Mouse (Mus musculus) midbrain, embryonic 15.5 days (tissue): ENCODE data around the gene Adcy5. TPM values are rescaled to one million over a fixed set of nuclear protein-coding genes. Genes with fewer than 3 reads are reported as not detected.

Experiments
- ATAC-seq: fragments of 200-750 bp; cut with Nextera tagmentation; replicated peaks from 2 replicates; pipeline ENCODE4 v1.8.0; 2017; ENCODE audit warnings: moderate TSS enrichment
- H3K27ac ChIP-seq: fragments of 300-500 bp; sonication (generic); 2 replicates; pipeline ENCODE4 v1.5.1; 2015; ENCODE audit warnings: mild to moderate bottlenecking, inconsistent platforms
- H3K27me3 ChIP-seq: fragments of 300-500 bp; sonication (generic); replicated peaks from 2 replicates; pipeline ENCODE4 v1.6.1; 2015; ENCODE audit warnings: inconsistent platforms
- H3K36me3 ChIP-seq: fragments of 300-500 bp; sonication (generic); replicated peaks from 2 replicates; pipeline ENCODE4 v1.6.1; 2015; ENCODE audit warnings: inconsistent platforms
- H3K4me1 ChIP-seq: fragments of 300-500 bp; sonication (generic); 2 replicates; pipeline ENCODE4 v1.6.1; 2015; ENCODE audit warnings: inconsistent platforms
- H3K4me2 ChIP-seq: fragments of 300-500 bp; sonication (generic); 2 replicates; pipeline ENCODE4 v1.6.1; 2015; ENCODE audit warnings: inconsistent platforms, mild to moderate bottlenecking, moderate library complexity
- H3K4me3 ChIP-seq: fragments of 300-500 bp; sonication (generic); 2 replicates; pipeline ENCODE4 v1.5.1; 2015; ENCODE audit warnings: mild to moderate bottlenecking, inconsistent platforms
- H3K9ac ChIP-seq: fragments of 300-500 bp; sonication (generic); 2 replicates; pipeline ENCODE4 v1.6.1; 2015; ENCODE audit warnings: mild to moderate bottlenecking, inconsistent platforms
- H3K9me3 ChIP-seq: fragments of 300-500 bp; sonication (generic); 2 replicates; pipeline ENCODE4 v1.6.1; 2016; ENCODE audit warnings: inconsistent platforms
- WGBS: fragments of 180-500 bp; shearing (Covaris S2); methylation state at CpG from one replicate; pipeline ENCODE4 v1.1.7; 2015; ENCODE audit warnings: mixed read lengths; 5-methylcytosine and 5-hydroxymethylcytosine counted together
- polyA plus RNA-seq: library from polyadenylated mRNA; unstranded; fragments of >200 nt; fragmentation: Nextera tagmentation; extraction: Ambion mirVana; gene quantifications from 2 replicates; pipeline ENCODE4 v1.2.1, GENCODE M21; 2015

Adcy5 gene
- polyA plus RNA-seq, 1 experiment from 2014 or later: 9.1 TPM

DNA sequence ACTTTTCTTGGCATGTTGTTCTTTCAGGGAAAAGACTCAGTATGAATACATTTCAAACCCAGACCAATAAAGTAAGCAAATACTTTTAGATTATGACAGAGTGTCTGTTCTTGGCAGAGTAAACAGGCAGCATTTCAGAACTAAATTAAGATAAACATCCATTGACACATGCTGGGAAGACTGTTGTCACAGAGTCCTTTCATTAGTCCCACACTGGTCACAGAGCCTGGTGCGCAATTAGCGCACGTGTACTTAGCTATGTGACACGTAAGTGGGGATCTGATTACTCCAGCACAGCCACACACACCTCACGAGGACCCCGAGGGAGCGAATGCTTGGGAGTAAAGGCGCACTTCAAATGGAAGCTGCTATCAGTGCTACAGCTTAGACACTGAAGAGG is 156.9 kb downstream of the Adcy5 start:
- Histone ChIP-seq H3K4me1 (0 out of 2 replicates have a peak, but pooled peaks cover 3% of the 10 kb centered on the region), H3K4me3 (no peak overlapping the region), H3K27me3 (no peaks in the 10 kb centered on the region), H3K9ac (no peak overlapping the region), H3K9me3 (no peaks in the 10 kb centered on the region), H3K27ac (no peak overlapping the region), H3K36me3 (0 out of 2 replicates have a peak, but pooled peaks cover 2% of the 10 kb centered on the region), H3K4me2 (no peak overlapping the region)
- WGBS: 51% methylated on average over 8 of the region's 8 CpGs
- ATAC-seq: no peak

DNA sequence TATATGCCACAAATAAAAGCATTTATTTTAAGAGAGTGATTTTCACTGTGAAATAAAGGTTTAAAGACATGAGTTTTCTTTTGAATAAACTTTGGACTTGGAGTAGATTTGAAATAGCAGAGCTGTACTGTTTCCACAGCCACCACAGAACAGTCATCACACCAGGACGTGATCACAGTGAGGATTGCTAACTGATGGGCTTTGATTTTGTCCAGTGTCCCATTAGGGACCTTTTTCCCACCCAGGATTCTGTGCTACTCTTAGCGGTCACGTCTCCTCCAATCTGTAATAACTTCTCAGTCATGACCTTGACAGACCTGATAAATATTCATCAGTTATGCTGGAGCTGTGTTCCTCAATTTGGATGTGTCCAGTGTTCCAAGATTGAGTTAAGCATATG is 160.8 kb downstream of the Adcy5 start:
- peaks cover 5% of the 10 kb centered on the region; the same call in 1 of the 2 replicates for H3K4me1 ChIP-seq
- no peak overlapping the region for H3K27ac ChIP-seq
- no peak overlapping the region for H3K9ac ChIP-seq
- WGBS: 49% methylated on average over 3 of the region's 3 CpGs
- ATAC-seq: no peak
- 0 out of 2 replicates have a peak, but pooled peaks cover 2% of the 10 kb centered on the region for H3K36me3 ChIP-seq
- no peaks in the 10 kb centered on the region for H3K9me3 ChIP-seq
- no peaks in the 10 kb centered on the region for H3K27me3 ChIP-seq
- H3K4me2 ChIP-seq: no peak overlapping the region
- no peak overlapping the region for H3K4me3 ChIP-seq

DNA sequence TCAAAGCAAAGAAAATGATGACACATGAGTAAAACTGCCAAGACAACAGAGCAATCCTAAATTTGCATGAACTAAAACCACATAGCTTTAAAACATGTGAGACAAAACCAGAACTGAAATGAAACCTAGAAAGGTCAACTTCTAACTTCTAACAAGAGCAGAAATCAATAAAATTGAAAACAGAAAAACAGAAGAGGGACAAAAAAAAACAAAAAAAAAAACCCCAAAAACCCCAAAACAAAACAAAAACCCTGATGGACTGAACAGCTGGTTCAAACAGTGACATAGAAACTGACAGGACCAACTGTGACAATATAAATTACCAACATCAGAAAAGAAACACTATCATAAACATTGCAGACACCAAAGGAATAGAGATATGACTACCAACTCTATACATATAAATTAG is 162.2 kb downstream of the Adcy5 start:
- Histone ChIP-seq H3K27ac (no peak overlapping the region), H3K9me3 (no peaks in the 10 kb centered on the region), H3K9ac (no peak overlapping the region), H3K4me1 (peaks cover 2% of the 10 kb centered on the region; the same call in 1 of the 2 replicates), H3K4me2 (no peak overlapping the region), H3K36me3 (0 out of 2 replicates have a peak, but pooled peaks cover 2% of the 10 kb centered on the region), H3K27me3 (no peaks in the 10 kb centered on the region), H3K4me3 (no peak overlapping the region)
- ATAC-seq: no peak

- Histone ChIP-seq H3K27me3 (no peaks in the 10 kb centered on the region), H3K4me2 (no peak overlapping the region), H3K9ac (no peak overlapping the region), H3K4me1 (peaks cover 2% of the 10 kb centered on the region; the same call in 1 of the 2 replicates), H3K36me3 (0 out of 2 replicates have a peak, but pooled peaks cover 2% of the 10 kb centered on the region), H3K27ac (no peak overlapping the region), H3K9me3 (no peaks in the 10 kb centered on the region), H3K4me3 (no peak overlapping the region)
- 87% methylated on average over 5 of the region's 5 CpGs for WGBS
- ATAC-seq: no peak
Measured at GRCm38 (mm10) chr16:35317460-35317859, 162.8 kb downstream of the Adcy5 start.

GRCm38 (mm10) chr16:35318397-35318796 is 163.7 kb downstream of the Adcy5 start:
- Histone ChIP-seq H3K27ac (no peak overlapping the region), H3K9ac (no peak overlapping the region), H3K27me3 (no peaks in the 10 kb centered on the region), H3K36me3 (no peaks in the 10 kb centered on the region), H3K4me3 (no peak overlapping the region), H3K4me1 (peaks cover 2% of the 10 kb centered on the region; the same call in 1 of the 2 replicates), H3K9me3 (no peaks in the 10 kb centered on the region), H3K4me2 (no peak overlapping the region)
- WGBS: 87% methylated on average over 6 of the region's 6 CpGs
- ATAC-seq: no peak

DNA sequence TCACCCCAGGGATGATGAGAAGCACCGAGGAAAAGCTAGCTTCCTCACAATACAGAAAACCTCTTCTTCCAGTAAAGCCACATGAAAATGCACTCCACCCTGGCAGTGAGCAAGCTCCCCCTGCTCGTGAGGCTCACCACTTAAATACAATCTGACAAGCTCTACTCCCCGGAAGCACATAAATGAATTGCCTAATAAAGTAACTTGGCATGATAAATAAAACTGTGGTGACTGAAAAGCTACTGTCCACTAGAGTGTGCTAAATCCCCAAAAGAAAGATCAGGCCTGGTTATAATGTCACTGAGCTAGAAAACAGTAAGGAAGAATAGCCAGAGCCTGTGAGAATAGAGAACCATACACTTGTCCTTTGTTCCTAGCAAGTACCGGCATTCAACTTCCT is 164.7 kb downstream of the Adcy5 start:
- Histone ChIP-seq H3K9ac (no peak overlapping the region), H3K27me3 (no peaks in the 10 kb centered on the region), H3K9me3 (no peaks in the 10 kb centered on the region), H3K36me3 (no peaks in the 10 kb centered on the region), H3K4me3 (no peak overlapping the region), H3K4me1 (peaks cover 2% of the 10 kb centered on the region; the same call in 1 of the 2 replicates), H3K27ac (no peak overlapping the region), H3K4me2 (no peak overlapping the region)
- ATAC-seq: peak; percentile 78
- 27% methylated on average over 4 of the region's 4 CpGs for WGBS

DNA sequence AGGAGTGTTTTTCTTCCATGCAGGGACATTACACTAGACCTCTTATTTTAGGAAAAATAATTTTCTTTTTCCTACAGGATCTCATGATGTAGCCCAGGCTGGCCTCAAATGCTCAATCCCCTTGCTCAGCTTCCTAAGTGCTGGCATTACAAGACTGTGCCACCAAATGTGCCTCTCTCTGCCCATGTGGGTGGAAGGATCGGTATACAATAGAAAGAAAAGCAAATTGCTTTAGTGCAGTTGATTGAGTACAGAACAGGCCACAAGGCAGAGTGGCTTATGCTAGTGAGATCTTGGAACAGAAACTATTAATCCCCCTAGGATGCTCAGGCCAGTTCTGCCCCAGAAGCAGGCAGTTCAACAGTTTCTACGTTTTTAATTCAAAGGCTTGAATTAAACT is 165.1 kb downstream of the Adcy5 start:
- Histone ChIP-seq H3K4me3 (no peak overlapping the region), H3K9me3 (no peaks in the 10 kb centered on the region), H3K27ac (no peak overlapping the region), H3K4me1 (peaks cover 2% of the 10 kb centered on the region; the same call in 1 of the 2 replicates), H3K9ac (no peak overlapping the region), H3K27me3 (no peaks in the 10 kb centered on the region), H3K36me3 (no peaks in the 10 kb centered on the region), H3K4me2 (no peak overlapping the region)
- 79% methylated on average over 2 of the region's 2 CpGs for WGBS
- ATAC-seq: peak; percentile 52

GRCm38 (mm10) chr16:35330451-35330850 is 175.8 kb downstream of the Adcy5 start:
- no peak overlapping the region for H3K4me2 ChIP-seq
- WGBS: 61% methylated on average over 1 of the region's 1 CpGs
- no peaks in the 10 kb centered on the region for H3K4me1 ChIP-seq
- no peak overlapping the region for H3K27ac ChIP-seq
- no peaks in the 10 kb centered on the region for H3K9me3 ChIP-seq
- no peaks in the 10 kb centered on the region for H3K36me3 ChIP-seq
- H3K4me3 ChIP-seq: no peak overlapping the region
- no peak overlapping the region for H3K9ac ChIP-seq
- ATAC-seq: no peak
- no peaks in the 10 kb centered on the region for H3K27me3 ChIP-seq

Other genes starting within 250 kb of the Adcy5 start
- gene Hacd2, start 132.4 kb upstream of the Adcy5 start, polyA plus RNA-seq: 42.6 and 50.6 TPM in 2 replicates
- gene Sec22a, start 209.0 kb downstream of the Adcy5 start, polyA plus RNA-seq: 36.8 and 40.6 TPM in 2 replicates